Mouse (Mus musculus) liver, adult 2 months (tissue): ENCODE data around the gene Myh3. TPM values are rescaled to one million over a fixed set of nuclear protein-coding genes. Genes with fewer than 3 reads are reported as not detected.

Source experiments
- DNase-seq: peaks from one replicate; pipeline ENCODE4 v3.0.0-alpha.2; 2011; ENCODE audit warnings: low read depth, low spot score; ENCODE audit errors: extremely low read depth
- H3K27ac ChIP-seq: fragments of 200-500 bp; replicated peaks from 2 replicates; pipeline ENCODE4 v1.5.1; 2012; ENCODE audit warnings: low read depth, mild to moderate bottlenecking, control low read depth, inconsistent platforms, low read length; ENCODE audit not compliant: insufficient read depth
- H3K27me3 ChIP-seq: fragments of 200-500 bp; 2 replicates; pipeline ENCODE4 v1.6.1; 2012; ENCODE audit warnings: mild to moderate bottlenecking, moderate library complexity, low read length, inconsistent platforms; ENCODE audit not compliant: control insufficient read depth, insufficient read depth
- H3K36me3 ChIP-seq: fragments of 200-500 bp; 2 replicates; pipeline ENCODE4 v1.6.1; 2012; ENCODE audit warnings: low read length, inconsistent platforms; ENCODE audit not compliant: control insufficient read depth, insufficient read depth
- H3K4me1 ChIP-seq: fragments of 200-500 bp; 2 replicates; pipeline ENCODE4 v1.6.1; 2011; ENCODE audit warnings: low read length; ENCODE audit not compliant: control insufficient read depth, insufficient read depth
- H3K4me3 ChIP-seq: fragments of 200-500 bp; 2 replicates; pipeline ENCODE4 v1.5.1; 2011; ENCODE audit warnings: low read depth, mild to moderate bottlenecking, control low read depth, low read length, moderate library complexity; ENCODE audit not compliant: insufficient read depth
- H3K79me2 ChIP-seq: fragments of 200-500 bp; 2 replicates; pipeline ENCODE4 v1.6.1; 2012; ENCODE audit warnings: inconsistent platforms, mild to moderate bottlenecking, low read length, moderate library complexity; ENCODE audit not compliant: control insufficient read depth, insufficient read depth
- H3K9ac ChIP-seq: fragments of 200-500 bp; 2 replicates; pipeline ENCODE4 v1.6.1; 2012; ENCODE audit warnings: low read depth, mild to moderate bottlenecking, control low read depth, inconsistent platforms, low read length
- CTCF ChIP-seq: fragments of 200-500 bp; IDR thresholded peaks from 2 replicates; pipeline ENCODE4 v1.5.1; 2011; ENCODE audit warnings: low read depth, low read length, control low read depth
- POLR2A ChIP-seq: fragments of 200-500 bp; IDR thresholded peaks from 2 replicates; pipeline ENCODE4 v1.6.1; 2011; ENCODE audit warnings: low read length, control low read depth; ENCODE audit not compliant: insufficient read depth; ENCODE audit errors: extremely low read depth
- WGBS: fragments of 180-500 bp; shearing (Covaris S2); methylation state at CpG from one replicate; pipeline ENCODE4 v1.1.7; 2018; 5-methylcytosine and 5-hydroxymethylcytosine counted together
- polyA plus RNA-seq: library from polyadenylated mRNA; depleted of rRNA; stranded (reverse); fragments of >200 nt; gene quantifications from 2 replicates; pipeline ENCODE4 v1.2.3, GENCODE M21; 2012
- total RNA-seq: library from RNA; depleted of rRNA; stranded (reverse); fragments of >200 nt; gene quantifications from 2 replicates; pipeline ENCODE4 v1.2.3, GENCODE M21; 2014

Gene Myh3
- total and polyA plus RNA-seq, 2 experiments = not detected

GRCm38 (mm10) chr11:67114901-67115300 is 36.8 kb downstream of the Myh3 start:
- TF ChIP-seq POLR2A (no peak), CTCF (no peak)
- WGBS = 89% methylated on average over 12 of the region's 12 CpGs
- DNase-seq = no peak
- no peak overlapping the region for H3K9ac ChIP-seq
- H3K27ac ChIP-seq = no peak overlapping the region
- no peak overlapping the region for H3K4me3 ChIP-seq
- H3K79me2 ChIP-seq = no peaks in the 10 kb centered on the region
- no peaks in the 10 kb centered on the region for H3K36me3 ChIP-seq
- H3K27me3 ChIP-seq = no peaks in the 10 kb centered on the region
- H3K4me1 ChIP-seq = no peaks in the 10 kb centered on the region

- Histone ChIP-seq H3K27me3 (no peaks in the 10 kb centered on the region), H3K4me3 (no peak overlapping the region), H3K9ac (no peak overlapping the region), H3K27ac (no peak overlapping the region), H3K4me1 (no peaks in the 10 kb centered on the region), H3K36me3 (no peaks in the 10 kb centered on the region), H3K79me2 (no peaks in the 10 kb centered on the region)
- no peak for DNase-seq
- 76% methylated on average over 5 of the region's 5 CpGs for WGBS
- TF ChIP-seq CTCF (no peak), POLR2A (no peak)
Measured at GRCm38 (mm10) chr11:67116725-67117124, 38.6 kb downstream of the Myh3 start.

- no peak for TF ChIP-seq CTCF
- no peak for TF ChIP-seq POLR2A
- Histone ChIP-seq H3K79me2 (no peaks in the 10 kb centered on the region), H3K27me3 (no peaks in the 10 kb centered on the region), H3K4me3 (no peak overlapping the region), H3K4me1 (no peaks in the 10 kb centered on the region), H3K9ac (no peak overlapping the region), H3K27ac (no peak overlapping the region), H3K36me3 (no peaks in the 10 kb centered on the region)
- 48% methylated on average over 4 of the region's 4 CpGs for WGBS
- DNase-seq = no peak
Measured at GRCm38 (mm10) chr11:67119539-67120070, 41.5 kb downstream of the Myh3 start.

GRCm38 (mm10) chr11:67120697-67121294 is 42.7 kb downstream of the Myh3 start:
- no peak for DNase-seq
- Histone ChIP-seq H3K27me3 (no peaks in the 10 kb centered on the region), H3K79me2 (no peaks in the 10 kb centered on the region), H3K36me3 (no peaks in the 10 kb centered on the region), H3K4me1 (no peaks in the 10 kb centered on the region), H3K27ac (no peak overlapping the region), H3K4me3 (no peak overlapping the region), H3K9ac (no peak overlapping the region)
- WGBS = 72% methylated on average over 12 of the region's 12 CpGs
- TF ChIP-seq CTCF (no peak), POLR2A (no peak)

GRCm38 (mm10) chr11:67124943-67125342 is 46.8 kb downstream of the Myh3 start:
- Histone ChIP-seq H3K36me3 (no peaks in the 10 kb centered on the region), H3K27ac (no peak overlapping the region), H3K9ac (no peak overlapping the region), H3K79me2 (no peaks in the 10 kb centered on the region), H3K27me3 (no peaks in the 10 kb centered on the region), H3K4me3 (no peak overlapping the region), H3K4me1 (no peaks in the 10 kb centered on the region)
- no peak for TF ChIP-seq POLR2A
- TF ChIP-seq CTCF = no peak
- 89% methylated on average over 7 of the region's 7 CpGs for WGBS
- DNase-seq = no peak

GRCm38 (mm10) chr11:67125361-67125760 is 47.3 kb downstream of the Myh3 start:
- Histone ChIP-seq H3K27me3 (no peaks in the 10 kb centered on the region), H3K9ac (no peak overlapping the region), H3K27ac (no peak overlapping the region), H3K79me2 (no peaks in the 10 kb centered on the region), H3K4me3 (no peak overlapping the region), H3K4me1 (no peaks in the 10 kb centered on the region), H3K36me3 (no peaks in the 10 kb centered on the region)
- no peak for DNase-seq
- TF ChIP-seq POLR2A (no peak), CTCF (no peak)
- whole genome bisulfite sequencing = 77% methylated on average over 17 of the region's 17 CpGs
